Mouse (Mus musculus) cerebellum, adult 2 months (tissue): ENCODE measurements around the gene Abhd16a. TPM values are rescaled to one million over a fixed set of nuclear protein-coding genes. Genes with fewer than 3 reads are reported as not detected.

Experiments used
- DNase-seq, 2 experiments: peaks; one replicate each; pipeline ENCODE4 v3.0.0; 2021
- H3K27ac ChIP-seq: fragments of 200-500 bp; 2 replicates; pipeline ENCODE4 v1.5.1; 2012; ENCODE audit warnings: low read length, control low read depth, inconsistent platforms; ENCODE audit not compliant: insufficient read depth
- H3K27me3 ChIP-seq: fragments of 200-500 bp; 2 replicates; pipeline ENCODE4 v1.6.1; 2012; ENCODE audit warnings: inconsistent platforms, mild to moderate bottlenecking, low read length, moderate library complexity; ENCODE audit not compliant: control insufficient read depth, insufficient read depth
- H3K4me1 ChIP-seq: fragments of 200-500 bp; 2 replicates; pipeline ENCODE4 v1.6.1; 2011; ENCODE audit warnings: low read length; ENCODE audit not compliant: control insufficient read depth, insufficient read depth
- H3K4me3 ChIP-seq: fragments of 200-500 bp; replicated peaks from 2 replicates; pipeline ENCODE3; 2011; ENCODE audit warnings: mild to moderate bottlenecking, low read depth, low read length, control low read depth; ENCODE audit not compliant: insufficient read depth
- CTCF ChIP-seq: fragments of 200-500 bp; IDR thresholded peaks from 2 replicates; pipeline ENCODE4 v1.5.1; 2011; ENCODE audit warnings: low read depth, mild to moderate bottlenecking, control low read depth, low read length, moderate library complexity, borderline replicate concordance; ENCODE audit not compliant: insufficient read depth
- POLR2A ChIP-seq: fragments of 200-500 bp; IDR thresholded peaks from 2 replicates; pipeline ENCODE4 v1.6.1; 2011; ENCODE audit warnings: low read length, control low read depth, borderline replicate concordance; ENCODE audit not compliant: insufficient read depth
- WGBS: fragments of 180-500 bp; shearing (Covaris S2); methylation state at CpG from one replicate; pipeline ENCODE4 v1.1.7; 2018; 5-methylcytosine and 5-hydroxymethylcytosine counted together
- polyA plus RNA-seq: library from polyadenylated mRNA; depleted of rRNA; stranded (reverse); fragments of >200 nt; gene quantifications from 2 replicates; pipeline ENCODE4 v1.2.3, GENCODE M21; 2012

Abhd16a gene
- polyA plus RNA-seq, 1 experiment: 337 TPM

DNA sequence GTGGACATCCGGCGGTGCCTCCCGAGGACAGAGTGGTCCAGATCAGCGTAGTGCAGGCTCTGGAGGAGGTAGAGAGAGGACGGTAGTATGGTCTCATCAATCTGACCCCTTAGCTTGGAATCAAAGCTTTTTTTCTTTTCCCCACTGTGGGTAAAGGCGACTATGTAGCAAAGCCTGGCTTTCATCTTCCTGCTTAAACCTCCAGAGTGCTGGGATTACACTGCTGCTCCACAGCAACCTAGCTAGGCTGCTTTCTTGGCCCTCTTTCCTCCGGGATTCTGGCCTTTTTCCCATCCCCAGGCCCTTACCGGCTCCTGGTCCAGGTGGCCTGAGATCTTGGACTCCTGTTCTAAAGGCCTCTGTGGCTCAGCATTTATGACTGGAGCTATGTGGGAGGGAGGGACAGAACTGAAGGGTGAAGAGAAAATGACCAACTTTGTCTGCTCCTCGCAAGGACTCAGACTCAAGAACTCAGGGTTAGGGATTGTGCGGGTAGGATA lies 24.6 kb upstream of the Abhd16a start:
- H3K27ac ChIP-seq: peak overlapping the region; percentile 82
- TF ChIP-seq POLR2A (no peak), CTCF (no peak)
- WGBS: 19% methylated on average over 10 of the region's 10 CpGs

DNA sequence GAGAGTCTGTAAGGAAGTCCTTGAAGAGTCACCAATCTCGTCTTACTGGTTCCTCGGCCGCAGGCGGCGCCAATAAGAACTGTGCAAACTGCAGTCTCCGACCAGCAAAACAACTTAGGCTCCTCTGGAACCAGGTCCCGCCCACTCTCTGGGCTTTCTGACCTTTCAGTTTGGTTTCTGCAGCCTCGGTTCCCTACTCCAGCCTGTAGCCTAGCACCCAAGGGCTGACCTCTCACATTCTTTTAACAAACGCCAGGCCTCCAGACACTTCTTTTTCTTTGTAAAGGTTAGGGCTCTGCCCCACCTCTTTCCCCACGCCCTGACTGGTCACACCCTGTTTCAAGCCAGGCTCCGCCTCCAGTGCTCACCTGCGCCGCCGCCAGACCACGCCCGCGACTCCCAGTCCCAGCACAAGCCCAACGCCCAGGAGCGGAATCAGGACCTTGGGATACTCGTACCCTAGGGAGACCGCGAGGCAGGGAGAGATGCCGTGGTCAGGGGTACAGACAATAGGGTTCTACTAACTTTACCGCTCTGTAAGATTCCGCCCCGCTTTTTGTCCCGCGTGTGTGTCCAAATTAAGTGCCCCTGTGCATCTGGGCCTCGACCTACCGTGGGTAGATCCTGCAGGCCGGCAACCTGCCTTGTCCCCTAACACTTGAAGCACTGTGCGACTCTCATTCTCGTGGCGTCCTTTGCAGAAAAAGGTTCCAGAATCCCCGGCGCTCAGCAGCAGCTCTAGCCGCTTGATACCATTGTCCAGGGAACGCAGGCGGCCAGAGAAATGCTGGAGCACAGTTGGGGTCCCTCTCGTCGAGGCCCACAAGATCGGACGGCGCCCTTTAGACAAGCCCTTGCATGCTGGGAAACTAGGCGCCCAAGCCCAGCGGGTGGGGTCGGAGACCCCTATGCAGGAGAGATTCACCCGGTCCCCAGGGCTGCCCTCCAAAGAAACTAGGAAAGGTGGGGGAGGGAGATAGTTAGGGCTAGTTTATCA lies 23.8 kb upstream of the Abhd16a start, which contains the start of gene Ly6g6c:
Gene Ly6g6c (plus strand): TSS at position 438 of the 997 bp plus-strand sequence.
- WGBS: 9% methylated on average over 48 of the region's 48 CpGs
- DNase-seq: peak; percentile 72 to 77
- TF ChIP-seq POLR2A (peak; percentile 38; the same call in 1 of the 2 replicates), CTCF (no peak)
- no peaks in the 10 kb centered on the region for H3K27me3 ChIP-seq
- peak within 1 kb of the TSS; percentile 45 for H3K4me3 ChIP-seq
- peak within 1 kb of the TSS; percentile 82 for H3K27ac ChIP-seq
- H3K4me1 ChIP-seq: peaks cover 45% of the 10 kb centered on the region

More for the DNA sequence above, 24.6 kb upstream of the Abhd16a start:
- Histone ChIP-seq H3K4me1 (peaks cover 43% of the 10 kb centered on the region), H3K4me3 (no peak overlapping the region), H3K27me3 (no peaks in the 10 kb centered on the region)
- peak; percentile 73 to 79 for DNase-seq

DNA sequence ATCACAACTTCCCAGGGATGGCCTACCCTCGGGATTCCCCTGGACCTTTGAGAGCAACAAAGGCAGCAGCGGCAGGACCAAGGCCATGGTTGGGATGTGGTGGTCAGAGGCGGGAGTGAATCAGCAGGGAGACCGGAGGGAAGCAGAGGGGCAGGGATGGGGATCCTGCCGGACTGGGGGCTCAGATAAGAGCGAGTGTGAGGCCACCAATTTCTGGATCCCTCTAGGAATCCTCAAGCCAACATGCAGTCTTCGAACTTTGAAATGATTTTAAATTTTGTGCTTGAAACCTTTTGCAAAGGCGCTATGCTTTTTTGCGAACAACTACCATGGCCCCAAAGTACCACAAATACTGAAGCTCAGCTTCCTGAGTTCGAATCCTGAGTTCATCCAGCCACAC lies 23.0 kb upstream of the Abhd16a start, which contains the start of gene Mpig6b:
Gene Mpig6b (minus strand): TSS at position 101 of the 400 bp plus-strand sequence.
- DNase-seq: peak in 1 of 2 experiments; percentile 22
- no peak for TF ChIP-seq POLR2A
- no peak for TF ChIP-seq CTCF
- WGBS: 76% methylated on average over 10 of the region's 10 CpGs
- peaks cover 41% of the 10 kb centered on the region for H3K4me1 ChIP-seq
- H3K4me3 ChIP-seq: peak within 1 kb of the TSS; percentile 45
- H3K27ac ChIP-seq: peak within 1 kb of the TSS; percentile 17; the same call in 1 of the 2 replicates
- H3K27me3 ChIP-seq: no peaks in the 10 kb centered on the region

GRCm38 (mm10) chr17:35068213-35068914 lies 20.7 kb upstream of the Abhd16a start:
- 62% methylated on average over 17 of the region's 17 CpGs for WGBS
- peak; percentile 43 to 63 for DNase-seq
- TF ChIP-seq CTCF (no peak), POLR2A (no peak)
- Histone ChIP-seq H3K4me1 (peaks cover 50% of the 10 kb centered on the region), H3K27ac (peak overlapping the region; percentile 86; the same call in 1 of the 2 replicates), H3K27me3 (no peaks in the 10 kb centered on the region), H3K4me3 (no peak overlapping the region)

DNA sequence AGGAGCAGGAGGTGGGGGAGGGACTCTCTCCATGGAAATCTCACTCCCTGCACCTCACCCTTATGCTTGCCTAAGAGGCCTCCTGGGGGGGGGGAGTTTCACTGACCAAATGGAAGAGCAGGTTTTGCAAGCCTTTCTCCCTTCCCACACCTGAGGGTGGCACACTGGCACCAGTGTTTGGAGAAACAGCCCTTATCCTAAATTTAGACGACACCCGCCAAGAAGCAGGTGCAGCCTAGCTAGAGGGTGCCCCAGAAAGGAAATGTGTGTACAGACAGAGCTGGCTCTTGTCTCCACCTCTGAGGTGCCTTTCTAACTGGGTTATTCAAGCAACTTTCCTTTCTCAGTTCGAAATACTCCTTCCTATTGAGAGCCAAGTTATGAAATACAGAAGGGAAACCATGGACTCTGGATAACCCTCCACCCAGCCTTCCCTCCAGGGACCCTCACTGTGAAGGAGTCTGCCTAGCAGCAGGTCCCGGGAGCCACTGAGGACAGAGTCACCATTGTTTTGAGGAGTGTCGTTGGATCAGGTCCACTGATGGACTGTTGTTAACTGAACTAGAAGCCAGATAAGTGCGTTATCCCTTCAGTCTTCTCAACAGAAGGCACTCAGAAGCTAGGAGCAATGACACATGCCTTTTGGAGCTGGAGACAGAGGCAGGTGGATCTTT lies 18.4 kb upstream of the Abhd16a start:
- peak overlapping the region; percentile 16 for H3K4me3 ChIP-seq
- DNase-seq: peak; percentile 87 to 97
- 5% methylated on average over 6 of the region's 6 CpGs for WGBS
- peaks cover 43% of the 10 kb centered on the region for H3K4me1 ChIP-seq
- H3K27ac ChIP-seq: peak overlapping the region; percentile 97
- TF ChIP-seq CTCF (peak; percentile 78), POLR2A (no peak; the same call in 1 of the 2 replicates)
- H3K27me3 ChIP-seq: no peaks in the 10 kb centered on the region

- H3K4me1 ChIP-seq: peaks cover 43% of the 10 kb centered on the region
- DNase-seq: peak; percentile 46 to 49
- no peak overlapping the region for H3K4me3 ChIP-seq
- TF ChIP-seq CTCF (no peak), POLR2A (no peak)
- no peaks in the 10 kb centered on the region for H3K27me3 ChIP-seq
- WGBS: 41% methylated on average over 9 of the region's 9 CpGs
- H3K27ac ChIP-seq: peak overlapping the region; percentile 98
Measured at GRCm38 (mm10) chr17:35071454-35071853, 17.6 kb upstream of the Abhd16a start.

DNA sequence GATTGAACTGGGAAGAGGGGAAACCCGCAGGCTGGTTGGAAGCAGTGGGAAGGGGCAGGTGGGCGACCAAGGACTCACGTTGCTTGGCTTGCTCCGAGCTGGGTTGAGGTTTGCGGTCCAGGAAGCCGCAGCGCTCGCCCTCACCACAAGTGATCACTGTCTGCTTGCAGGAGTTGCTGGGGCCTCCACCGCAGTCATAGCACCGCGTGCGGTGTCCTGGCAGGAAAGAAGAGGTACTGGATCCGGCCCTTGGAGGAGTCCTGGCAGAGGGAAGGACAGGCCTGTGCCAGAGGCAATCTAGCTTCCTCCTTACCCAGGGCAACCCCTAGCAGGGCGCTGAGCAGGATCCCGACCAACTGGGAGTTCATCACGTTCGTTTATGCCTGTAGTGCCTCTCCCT lies 15.0 kb upstream of the Abhd16a start:
- H3K27me3 ChIP-seq: no peaks in the 10 kb centered on the region
- peak; percentile 89 to 92 for DNase-seq
- WGBS: 9% methylated on average over 17 of the region's 17 CpGs
- H3K4me1 ChIP-seq: peaks cover 52% of the 10 kb centered on the region
- peak overlapping the region; percentile 5 for H3K4me3 ChIP-seq
- peak; percentile 39; the same call in 1 of the 2 replicates for TF ChIP-seq POLR2A
- no peak for TF ChIP-seq CTCF
- H3K27ac ChIP-seq: peak overlapping the region; percentile 73
